Mouse (Mus musculus): ENCODE results near the gene Kcnc2. TPM values are rescaled to one million over a fixed set of nuclear protein-coding genes. Genes with fewer than 3 reads are reported as not detected.
A peak's percentile ranks its signal among the peaks of the same experiment; 100 is the strongest.

Gene Kcnc2
- polyA plus RNA-seq, 2 experiments, result not detected

GRCm38 (mm10) chr10:112248273-112248672 lies 22.6 kb upstream of the Kcnc2 start:
- Histone ChIP-seq H3K27me3 (ENCODE audit: control insufficient read depth, insufficient read depth, low read length) (no peaks in the 10 kb centered on the region), H3K4me1 (replicated peaks; ENCODE audit: control insufficient read depth in 2 of 2, insufficient read depth in 2 of 2, low read length in 1 of 2) (no peaks in the 10 kb centered on the region), H3K36me3 (replicated peaks; ENCODE audit: control insufficient read depth, insufficient read depth, low read depth) (no peaks in the 10 kb centered on the region), H3K27ac (no peak overlapping the region), H3K9me3 (ENCODE audit: control insufficient read depth, low read length) (no peaks in the 10 kb centered on the region), H3K4me2 (ENCODE audit: low read depth) (no peak overlapping the region), H3K4me3 (ENCODE audit: insufficient read depth in 1 of 2, low read depth in 2 of 2, low read length in 2 of 2) (no peak overlapping the region), H3K9ac (replicated peaks) (no peak overlapping the region)
- ATAC-seq (ENCODE audit: insufficient read depth) (no peak), DNase-seq (ENCODE audit: low read depth in 3 of 3, low spot score in 3 of 3) (no peak)
- 65% methylated on average over 2 of the region's 2 CpGs for WGBS (ENCODE audit: insufficient replicate concordance)
- TF ChIP-seq CTCF (IDR thresholded peaks at IDR 0.05; ENCODE audit: low read depth) (no peak), EP300 (IDR thresholded peaks at IDR 0.05; ENCODE audit: low read depth) (no peak)

- 59% methylated on average over 3 of the region's 3 CpGs for WGBS (ENCODE audit: insufficient replicate concordance)
- Histone ChIP-seq H3K4me1 (replicated peaks; ENCODE audit: control insufficient read depth in 2 of 2, insufficient read depth in 2 of 2, low read length in 1 of 2) (no peaks in the 10 kb centered on the region), H3K36me3 (replicated peaks; ENCODE audit: control insufficient read depth, insufficient read depth, low read depth) (no peaks in the 10 kb centered on the region), H3K27me3 (ENCODE audit: control insufficient read depth, insufficient read depth, low read length) (no peaks in the 10 kb centered on the region), H3K27ac (no peak overlapping the region), H3K9me3 (ENCODE audit: control insufficient read depth, low read length) (no peaks in the 10 kb centered on the region), H3K4me3 (ENCODE audit: insufficient read depth in 1 of 2, low read depth in 2 of 2, low read length in 2 of 2) (no peak overlapping the region), H3K9ac (replicated peaks) (no peak overlapping the region), H3K4me2 (ENCODE audit: low read depth) (no peak overlapping the region)
- ATAC-seq (ENCODE audit: insufficient read depth) (no peak), DNase-seq (ENCODE audit: low read depth in 3 of 3, low spot score in 3 of 3) (no peak)
- TF ChIP-seq EP300 (IDR thresholded peaks at IDR 0.05; ENCODE audit: low read depth) (no peak), CTCF (IDR thresholded peaks at IDR 0.05; ENCODE audit: low read depth) (no peak)
These were observed 7.5 kb upstream of the Kcnc2 start for GRCm38 (mm10) chr10:112263467-112263866.

- no peaks in the 10 kb centered on the region for H3K9me3 ChIP-seq (ENCODE audit: control insufficient read depth, low read length)
- no peak for DNase-seq (ENCODE audit: low read depth in 3 of 3, low spot score in 3 of 3)
- peaks cover 0 to 2% of the 10 kb centered on the region in 2 experiments; a peak in 2 of 4 replicates for H3K4me1 ChIP-seq (replicated peaks; ENCODE audit: control insufficient read depth in 2 of 2, insufficient read depth in 2 of 2, low read length in 1 of 2)
- no peak for ATAC-seq (ENCODE audit: insufficient read depth)
- H3K9ac ChIP-seq (replicated peaks), result no peak overlapping the region
- WGBS (ENCODE audit: insufficient replicate concordance), result 50% methylated on average over 3 of the region's 3 CpGs
- no peak overlapping the region for H3K4me2 ChIP-seq (ENCODE audit: low read depth)
- H3K4me3 ChIP-seq (ENCODE audit: insufficient read depth in 1 of 2, low read depth in 2 of 2, low read length in 2 of 2), result no peak overlapping the region
- TF ChIP-seq EP300 (IDR thresholded peaks at IDR 0.05; ENCODE audit: low read depth) (no peak), CTCF (IDR thresholded peaks at IDR 0.05; ENCODE audit: low read depth) (no peak)
- H3K27me3 ChIP-seq (ENCODE audit: control insufficient read depth, insufficient read depth, low read length), result peaks cover 36% of the 10 kb centered on the region
- no peaks in the 10 kb centered on the region for H3K36me3 ChIP-seq (replicated peaks; ENCODE audit: control insufficient read depth, insufficient read depth, low read depth)
- H3K27ac ChIP-seq, result no peak overlapping the region
These were observed 1.4 kb upstream of the Kcnc2 start for GRCm38 (mm10) chr10:112269481-112269880.

- 2% methylated on average over 43 of the region's 43 CpGs for WGBS (ENCODE audit: insufficient replicate concordance)
- H3K4me3 ChIP-seq (ENCODE audit: insufficient read depth in 1 of 2, low read depth in 2 of 2, low read length in 2 of 2), result peak overlapping the region; percentile 29 to 30
- TF ChIP-seq CTCF (IDR thresholded peaks at IDR 0.05; ENCODE audit: low read depth) (no peak), EP300 (IDR thresholded peaks at IDR 0.05; ENCODE audit: low read depth) (no peak)
These were observed 761 bp upstream of the Kcnc2 start for GRCm38 (mm10) chr10:112269939-112270781.

GRCm38 (mm10) chr10:112271803-112272165 lies 863 bp downstream of the Kcnc2 start:
- under 1% methylated on average over 36 of the region's 36 CpGs for WGBS (ENCODE audit: insufficient replicate concordance)
- H3K4me3 ChIP-seq (ENCODE audit: insufficient read depth in 1 of 2, low read depth in 2 of 2, low read length in 2 of 2), result no peak overlapping the region
- peaks cover 36% of the 10 kb centered on the region for H3K27me3 ChIP-seq (ENCODE audit: control insufficient read depth, insufficient read depth, low read length)
- ATAC-seq (ENCODE audit: insufficient read depth) (no peak), DNase-seq (ENCODE audit: low read depth in 3 of 3, low spot score in 3 of 3) (no peak)
- H3K9me3 ChIP-seq (ENCODE audit: control insufficient read depth, low read length), result no peaks in the 10 kb centered on the region
- H3K27ac ChIP-seq, result no peak overlapping the region
- H3K9ac ChIP-seq (replicated peaks), result no peak overlapping the region
- no peaks in the 10 kb centered on the region for H3K36me3 ChIP-seq (replicated peaks; ENCODE audit: control insufficient read depth, insufficient read depth, low read depth)
- TF ChIP-seq CTCF (IDR thresholded peaks at IDR 0.05; ENCODE audit: low read depth), result no peak
- TF ChIP-seq EP300 (IDR thresholded peaks at IDR 0.05; ENCODE audit: low read depth), result no peak
- H3K4me2 ChIP-seq (ENCODE audit: low read depth), result no peak overlapping the region; the same call in 1 of the 2 replicates
- H3K4me1 ChIP-seq (replicated peaks; ENCODE audit: control insufficient read depth in 2 of 2, insufficient read depth in 2 of 2, low read length in 1 of 2), result peaks cover 0 to 2% of the 10 kb centered on the region in 2 experiments; a peak in 2 of 4 replicates

More at GRCm38 (mm10) chr10:112269939-112270781, 761 bp upstream of the Kcnc2 start:
- Histone ChIP-seq H3K36me3 (replicated peaks; ENCODE audit: control insufficient read depth, insufficient read depth, low read depth) (no peaks in the 10 kb centered on the region), H3K27ac (no peak overlapping the region), H3K4me2 (ENCODE audit: low read depth) (peak overlapping the region; percentile 50), H3K27me3 (ENCODE audit: control insufficient read depth, insufficient read depth, low read length) (peaks cover 36% of the 10 kb centered on the region), H3K9me3 (ENCODE audit: control insufficient read depth, low read length) (no peaks in the 10 kb centered on the region), H3K9ac (replicated peaks) (no peak overlapping the region), H3K4me1 (replicated peaks; ENCODE audit: control insufficient read depth in 2 of 2, insufficient read depth in 2 of 2, low read length in 1 of 2) (peaks cover 0 to 2% of the 10 kb centered on the region in 2 experiments; a peak in 2 of 4 replicates)
- no peak for DNase-seq (ENCODE audit: low read depth in 3 of 3, low spot score in 3 of 3)
- no peak for ATAC-seq (ENCODE audit: insufficient read depth)

Data from liver, embryonic 14.5 days (tissue).